ENCODE assay signal across 17 mouse cellular contexts in genomic region chr19:10280771-10281540, GRCm38 (mm10). TPM values are rescaled to one million over a fixed set of nuclear protein-coding genes. Genes with fewer than 3 reads are reported as not detected.
A peak's percentile ranks its signal among the peaks of the same experiment; 100 is the strongest.
DNase-seq lines count a peak whose midpoint lies in the region; ATAC-seq and TF ChIP-seq lines count a peak whose summit lies in the region.
"Had no signal": no experiment of that assay in that cellular context is flagged by ENCODE, and none has a peak within 500 bp of the region (broad histone marks: within the 10 kb centered on the region; RNA-seq: fewer than 3 reads in every experiment).

No protein-coding gene starts in this region.

- no peaks in the 10 kb centered on the region; the same call in 1 of the 2 replicates for H3K27me3 ChIP-seq in cerebellum, adult 2 months (ENCODE audit: control insufficient read depth, insufficient read depth, low read length)
- no peaks in the 10 kb centered on the region for H3K27me3 ChIP-seq in kidney, postnatal 0 days (ENCODE audit: insufficient read depth, low read length)
- H3K27me3 ChIP-seq in limb, embryonic 10.5 days (ENCODE audit: low read depth, poor library complexity, severe bottlenecking) = peaks cover 71% of the 10 kb centered on the region
- H3K27me3 ChIP-seq: stomach, embryonic 15.5 days had no signal

- H3K9ac ChIP-seq in kidney, postnatal 0 days (ENCODE audit: low read depth, low read length) = 0 out of 2 replicates have a peak overlapping the region, but pooled peaks have one; percentile 8
- H3K9ac ChIP-seq: hindbrain, embryonic 15.5 days; limb, embryonic 12.5 days; midbrain, embryonic 12.5 days; stomach, embryonic 15.5 days had no signal

- H3K36me3 ChIP-seq in kidney, postnatal 0 days (ENCODE audit: insufficient read depth, low read length) = no peaks in the 10 kb centered on the region
- H3K36me3 ChIP-seq in limb, embryonic 10.5 days = no peaks in the 10 kb centered on the region
- H3K36me3 ChIP-seq: hindbrain, embryonic 15.5 days; limb, embryonic 12.5 days; midbrain, embryonic 12.5 days; stomach, embryonic 15.5 days had no signal

- H3K9me3 ChIP-seq in kidney, postnatal 0 days (replicated peaks; ENCODE audit: low read length) = no peaks in the 10 kb centered on the region
- no peaks in the 10 kb centered on the region for H3K9me3 ChIP-seq in limb, embryonic 10.5 days (replicated peaks)
- H3K9me3 ChIP-seq: hindbrain, embryonic 15.5 days; limb, embryonic 12.5 days; midbrain, embryonic 12.5 days; stomach, embryonic 15.5 days had no signal

- ATAC-seq in kidney, postnatal 0 days (replicated peaks; ENCODE audit: low FRiP score, low read depth) = no peak
- no peak for ATAC-seq in activated CD4-positive, CD25-positive, alpha-beta regulatory T cell, adult 4 months

- 0 out of 2 replicates have a peak overlapping the region, but pooled peaks have one; percentile 10 for H3K27ac ChIP-seq in cerebellum, adult 2 months (ENCODE audit: insufficient read depth, low read length)
- H3K27ac ChIP-seq in kidney, postnatal 0 days = no peak overlapping the region
- peak overlapping the region; percentile 76 for H3K27ac ChIP-seq in cortical plate, adult 2 months (ENCODE audit: insufficient read depth, low read length)
- H3K27ac ChIP-seq in limb, embryonic 10.5 days = peak overlapping the region; percentile 48; the same call in 1 of the 2 replicates
- H3K27ac ChIP-seq: hindbrain, embryonic 15.5 days; limb, embryonic 12.5 days; midbrain, embryonic 12.5 days; stomach, embryonic 15.5 days had no signal

- TF ChIP-seq CTCF in cerebellum, adult 2 months (IDR thresholded peaks at IDR 0.05; ENCODE audit: borderline replicate concordance, insufficient read depth, low read depth, low read length) = no peak
- TF ChIP-seq CTCF in kidney, postnatal 0 days (IDR thresholded peaks at IDR 0.05; ENCODE audit: low read depth) = no peak
- no peak for TF ChIP-seq CTCF in cortical plate, adult 2 months (IDR thresholded peaks at IDR 0.05; ENCODE audit: extremely low read depth, insufficient read depth, low read length)

- peaks cover 26% of the 10 kb centered on the region for H3K4me1 ChIP-seq in cerebellum, adult 2 months (ENCODE audit: control insufficient read depth, insufficient read depth, low read length)
- peaks cover 28% of the 10 kb centered on the region for H3K4me1 ChIP-seq in kidney, postnatal 0 days (replicated peaks; ENCODE audit: insufficient read depth, low read length)
- H3K4me1 ChIP-seq in cortical plate, adult 2 months (ENCODE audit: control insufficient read depth, insufficient read depth, low read length) = peaks cover 48% of the 10 kb centered on the region
- peaks cover 46% of the 10 kb centered on the region for H3K4me1 ChIP-seq in limb, embryonic 10.5 days

- 81% methylated on average over 14 of the region's 14 CpGs for WGBS in cerebellum, adult 2 months
- 58% methylated on average over 14 of the region's 14 CpGs for WGBS in kidney, postnatal 0 days
- 71% methylated on average over 14 of the region's 14 CpGs for WGBS in limb, embryonic 10.5 days

- no peak overlapping the region for H3K4me3 ChIP-seq in cerebellum, adult 2 months (replicated peaks; ENCODE audit: insufficient read depth, low read depth, low read length)
- no peak overlapping the region for H3K4me3 ChIP-seq in kidney, postnatal 0 days (replicated peaks; ENCODE audit: low read depth, low read length)
- no peak overlapping the region for H3K4me3 ChIP-seq in cortical plate, adult 2 months (ENCODE audit: insufficient read depth, low read length)
- H3K4me3 ChIP-seq in limb, embryonic 10.5 days = no peak overlapping the region
- H3K4me3 ChIP-seq: hindbrain, embryonic 15.5 days; limb, embryonic 12.5 days; midbrain, embryonic 12.5 days; stomach, embryonic 15.5 days had no signal

- no peak for TF ChIP-seq POLR2A in cerebellum, adult 2 months (IDR thresholded peaks at IDR 0.05; ENCODE audit: borderline replicate concordance, insufficient read depth, low read length)
- 0 out of 2 replicates have a peak, but pooled peaks have one; percentile 14 for TF ChIP-seq POLR2A in cortical plate, adult 2 months (IDR thresholded peaks at IDR 0.05; ENCODE audit: extremely low read depth, insufficient read depth, low read length)

- DNase-seq in cerebellum, adult 2 months = no peak
- DNase-seq in cerebellum, postnatal 25 days = no peak
- DNase-seq in kidney, postnatal 0 days (ENCODE audit: low spot score) = no peak
- DNase-seq in kidney, adult 18-20 months = no peak
- no peak for DNase-seq in limb, embryonic 10.5 days (ENCODE audit: low spot score)
- no peak for DNase-seq in left cerebral cortex, adult 9 months (ENCODE audit: low spot score in 2 of 2)
- DNase-seq: adrenal gland, postnatal 36 days; cerebellum, adult 11 months; kidney, postnatal 14 days; lung, postnatal 36 days; thymus, postnatal 25 days had no signal

- no peak overlapping the region for H3K4me2 ChIP-seq in kidney, postnatal 0 days (ENCODE audit: low read length)
- H3K4me2 ChIP-seq: hindbrain, embryonic 15.5 days; limb, embryonic 12.5 days; midbrain, embryonic 12.5 days; stomach, embryonic 15.5 days had no signal

RNA-seq across cellular contexts. Expression of gene Dagla, which starts 23.7 kb away (rescaled TPM):
- polyA plus RNA-seq in cerebellum, adult 2 months (2012; rRNA removed) = 53.4 and 59.5 TPM in 2 replicates
- polyA plus RNA-seq in kidney, postnatal 0 days (2015; fragmentation: Nextera tagmentation; extraction: Ambion mirVana) = 2.0 and 2.2 TPM in 2 replicates
- polyA plus RNA-seq in cortical plate, adult 2 months (2012; rRNA removed) = 69.9 and 75.1 TPM in 2 replicates
- polyA plus RNA-seq in limb, embryonic 10.5 days (2016; fragmentation: Nextera tagmentation; extraction: Ambion mirVana) = 1.8 and 2.2 TPM in 2 replicates
- polyA plus RNA-seq in activated CD4-positive, CD25-positive, alpha-beta regulatory T cell, adult 4 months (2017; shearing (Covaris generic)) = under 1 TPM in 1 of 2 experiments, not detected in 1; 0.20 TPM

RNA-seq across cellular contexts. Expression of gene Myrf, which starts 40.4 kb away (rescaled TPM):
- 35.0 and 43.1 TPM in 2 replicates for polyA plus RNA-seq in cerebellum, adult 2 months (2012; rRNA removed)
- polyA plus RNA-seq in kidney, postnatal 0 days (2015; fragmentation: Nextera tagmentation; extraction: Ambion mirVana) = 1.2 and 1.5 TPM in 2 replicates
- polyA plus RNA-seq in cortical plate, adult 2 months (2012; rRNA removed) = 21.0 and 26.4 TPM in 2 replicates
- polyA plus RNA-seq in limb, embryonic 10.5 days (2016; fragmentation: Nextera tagmentation; extraction: Ambion mirVana) = 6.8 and 8.4 TPM in 2 replicates
- polyA plus RNA-seq in activated CD4-positive, CD25-positive, alpha-beta regulatory T cell, adult 4 months (2017; shearing (Covaris generic)) = under 1 TPM in 1 of 2 experiments, not detected in 1; 0.09 TPM

Comparison
In these comparisons a context has a peak if more than half of its experiments do, and no peak if none do; other contexts are left out.
1. RNA of gene Dagla, which starts 23.7 kb away (polyA plus RNA-seq): 69.9 to 75.1 TPM in cortical plate, adult 2 months and 53.4 to 59.5 TPM in cerebellum, adult 2 months; 2.0 to 2.2 TPM in kidney, postnatal 0 days, 1.8 to 2.2 TPM in limb, embryonic 10.5 days and 0.20 TPM in activated CD4-positive, CD25-positive, alpha-beta regulatory T cell, adult 4 months; every median in the first group is over 10 times any median in the second.